Mouse (Mus musculus) cerebellum, adult 11-12 months (tissue): Measurements from ENCODE around the gene Szrd1.

Experiments used
- DNase-seq: peaks from one replicate; pipeline ENCODE4 v3.0.0; 2022

Gene Szrd1

DNA sequence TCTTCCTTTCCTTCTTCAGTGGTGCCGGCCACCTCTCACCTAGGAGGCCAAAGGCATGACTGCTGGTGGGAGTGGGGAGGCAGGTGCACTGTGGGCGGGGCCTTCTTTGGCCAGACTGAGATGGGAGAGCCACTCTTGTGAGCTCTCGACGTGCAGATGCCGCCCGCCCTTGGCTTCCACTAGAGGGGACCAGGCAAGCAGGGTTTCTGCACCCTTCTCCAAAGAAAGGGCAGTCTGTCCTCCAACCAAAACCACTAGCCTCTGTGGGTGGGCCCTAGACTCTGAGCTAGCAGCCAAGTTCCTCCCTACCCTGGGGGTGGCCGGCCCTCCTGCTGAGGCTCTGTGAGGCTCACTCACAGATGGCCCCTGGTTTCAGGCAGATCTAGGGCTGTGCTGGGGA lies 25.7 kb downstream of the Szrd1 start:
- DNase-seq, result no peak

DNA sequence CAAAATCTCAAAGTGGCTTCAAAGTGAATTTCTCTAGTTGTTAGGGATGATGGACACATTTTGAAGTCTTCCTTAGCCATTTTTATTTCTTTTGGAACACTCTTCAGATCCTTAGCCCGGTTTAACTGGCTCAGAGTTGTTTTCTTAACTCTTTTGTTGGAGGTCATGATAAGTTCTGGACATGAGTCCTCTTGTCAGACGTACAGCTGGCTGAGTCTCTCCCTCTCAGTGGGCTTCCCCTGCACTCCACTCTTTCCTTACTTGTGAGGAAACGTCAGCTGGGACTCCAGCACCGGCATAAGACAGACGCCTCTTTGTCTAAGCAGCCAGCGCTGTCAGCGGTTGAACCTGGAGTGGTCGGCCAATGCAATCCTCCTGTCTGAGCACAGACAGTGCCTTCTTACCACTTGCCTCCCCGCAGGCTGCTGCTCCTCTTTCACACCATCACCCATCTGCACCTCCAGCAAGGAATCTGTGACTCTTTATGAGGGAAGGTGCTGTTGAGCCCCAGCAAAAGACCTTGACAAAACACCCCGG lies 31.3 kb downstream of the Szrd1 start:
- no peak for DNase-seq

DNA sequence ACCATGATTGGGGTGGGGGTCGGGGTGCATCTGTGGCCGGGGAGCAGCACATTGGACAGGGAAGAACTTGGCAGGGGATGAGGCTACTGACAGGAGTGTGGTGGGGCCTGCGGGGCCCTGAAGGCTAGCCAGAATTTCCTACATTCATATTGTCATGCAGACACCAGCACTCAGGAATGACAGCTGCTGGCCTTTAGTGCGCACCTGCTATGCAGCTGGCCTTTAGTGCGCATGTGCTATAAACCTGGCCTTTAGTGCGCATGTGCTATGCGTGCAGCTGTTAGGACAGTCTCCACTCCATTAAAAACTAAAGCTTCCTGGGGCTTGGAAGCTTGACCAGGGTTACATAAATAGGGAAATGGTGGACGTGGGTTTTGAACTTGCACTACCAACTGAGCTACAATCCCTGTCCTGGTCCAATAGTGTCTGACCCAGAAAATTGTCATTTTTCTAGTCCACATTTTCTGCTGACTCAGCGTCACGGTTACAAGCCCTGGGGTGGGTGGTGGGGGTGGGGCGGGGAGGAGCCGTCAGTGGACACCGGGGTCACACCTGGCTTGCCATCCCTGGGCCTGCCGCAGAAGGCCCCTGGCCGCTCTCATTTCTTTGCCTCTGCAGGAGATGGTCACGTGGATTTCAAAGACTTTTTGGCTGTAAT lies 32.9 kb downstream of the Szrd1 start:
- DNase-seq, result no peak

DNA sequence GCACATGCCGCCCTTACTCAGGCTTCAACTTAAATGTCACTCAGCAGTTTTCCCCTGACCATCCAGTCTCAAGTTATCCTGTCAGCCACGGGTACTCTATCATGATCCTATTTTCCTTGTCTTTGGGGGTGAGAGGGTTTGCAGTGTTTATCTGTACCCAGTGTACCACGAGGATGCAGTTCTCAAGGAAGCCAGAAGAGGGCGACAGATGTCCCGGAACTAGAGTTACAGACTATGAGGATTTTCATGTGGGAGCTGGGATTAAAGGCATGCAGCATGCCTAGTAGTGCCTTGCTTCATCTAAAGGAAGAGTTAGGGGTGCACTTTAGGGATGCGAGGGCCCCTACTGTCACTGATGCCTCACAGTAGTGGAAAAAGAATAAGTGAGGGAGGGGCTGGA lies 37.7 kb downstream of the Szrd1 start:
- DNase-seq, result no peak

DNA sequence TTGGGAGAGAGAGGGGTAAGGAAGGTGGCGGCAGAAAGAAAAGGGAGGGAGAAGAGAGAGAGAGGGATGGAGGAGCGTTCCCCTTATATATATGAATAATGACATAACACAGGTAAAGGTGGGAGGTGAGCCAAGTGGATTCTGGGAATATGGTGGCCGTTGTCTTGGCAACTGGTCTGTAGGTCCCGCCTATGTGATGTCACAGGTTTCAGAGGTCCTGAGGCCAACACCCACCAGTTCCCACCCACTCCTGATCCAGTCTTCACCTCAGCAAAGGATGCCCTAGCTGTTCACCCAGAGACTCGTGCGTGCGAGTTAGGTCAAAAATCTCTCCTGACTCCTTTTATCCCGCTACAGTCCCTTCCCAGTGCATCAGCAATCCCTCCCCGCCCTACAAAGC lies 38.3 kb downstream of the Szrd1 start:
- DNase-seq, result no peak

DNA sequence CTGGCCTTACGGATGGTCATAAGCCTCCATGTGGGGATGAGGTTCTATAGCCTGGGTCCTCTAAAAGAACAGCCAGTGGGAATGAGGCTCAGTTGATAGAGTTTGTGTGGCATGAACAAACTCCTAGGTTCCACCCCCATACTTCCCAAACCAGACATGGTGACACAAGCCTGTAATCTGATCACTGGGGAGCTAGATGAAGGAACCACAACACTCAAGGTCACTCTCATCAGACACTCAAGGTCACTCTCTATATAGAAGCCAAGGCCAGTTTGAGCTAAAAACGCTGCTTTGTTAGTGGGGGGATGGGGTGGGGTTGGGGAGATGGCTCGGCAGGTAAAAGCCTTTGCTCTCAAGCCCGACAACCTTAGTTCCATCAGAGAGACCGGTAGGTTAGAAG lies 39.6 kb downstream of the Szrd1 start:
- DNase-seq, result no peak

DNA sequence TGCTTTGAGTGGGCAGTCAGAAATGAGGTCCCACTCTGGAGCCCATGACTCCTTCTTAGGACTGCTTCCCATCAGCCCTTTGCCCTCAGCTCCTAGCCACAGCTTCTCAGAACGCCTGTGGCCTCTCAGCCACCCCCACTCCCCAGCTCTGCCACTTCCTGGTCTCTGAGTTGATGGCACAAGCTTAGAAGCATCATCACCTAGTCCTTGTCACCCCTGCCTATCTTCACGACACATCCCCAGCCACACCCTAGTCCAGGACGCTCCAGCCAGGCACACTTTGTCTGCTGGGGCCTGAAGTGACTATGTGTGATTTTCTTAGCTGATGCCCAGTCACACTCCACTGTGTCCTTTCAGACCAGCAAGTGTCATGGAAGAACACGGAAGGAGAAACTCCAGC lies 40.6 kb downstream of the Szrd1 start:
- DNase-seq, result no peak

DNA sequence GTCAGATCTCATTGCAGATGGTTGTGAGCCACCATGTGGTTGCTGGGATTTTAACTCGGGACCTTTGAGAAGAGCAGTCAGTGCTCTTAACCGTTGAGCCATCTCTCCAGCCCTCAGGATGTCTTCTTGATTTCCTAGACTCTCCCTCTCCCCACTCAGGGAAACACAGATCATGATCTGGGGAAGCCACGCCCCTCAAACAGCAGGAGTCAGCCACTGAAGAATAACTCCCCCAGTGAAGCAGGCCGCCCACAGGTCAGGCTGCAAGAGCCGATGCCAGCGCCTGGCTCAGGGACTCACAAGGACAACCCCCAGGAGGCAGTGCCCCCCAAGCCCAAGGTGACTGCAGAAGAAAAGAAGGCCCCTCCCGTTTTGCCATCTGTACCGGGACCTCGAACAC lies 42.9 kb downstream of the Szrd1 start:
- DNase-seq, result no peak

DNA sequence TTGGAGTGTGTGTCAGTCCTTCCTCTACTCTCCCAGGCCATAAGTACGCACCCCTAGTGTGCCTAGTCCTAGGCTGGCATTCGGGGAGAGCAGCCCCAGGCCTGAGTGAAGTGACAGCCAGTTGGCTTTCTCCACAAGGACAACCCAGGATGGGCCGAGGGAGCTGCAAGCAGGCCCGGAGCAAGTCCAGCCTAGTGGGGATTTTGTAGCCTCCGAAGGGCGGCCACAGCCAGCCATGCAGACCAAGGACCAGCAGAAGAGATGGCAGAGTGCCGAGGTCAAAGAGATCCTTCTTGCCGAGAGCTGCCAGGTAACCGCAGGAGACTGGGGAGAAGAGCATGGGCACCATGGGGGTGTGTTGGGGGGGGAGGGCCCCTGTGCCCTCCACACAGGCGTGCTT lies 44.6 kb downstream of the Szrd1 start:
- no peak for DNase-seq

DNA sequence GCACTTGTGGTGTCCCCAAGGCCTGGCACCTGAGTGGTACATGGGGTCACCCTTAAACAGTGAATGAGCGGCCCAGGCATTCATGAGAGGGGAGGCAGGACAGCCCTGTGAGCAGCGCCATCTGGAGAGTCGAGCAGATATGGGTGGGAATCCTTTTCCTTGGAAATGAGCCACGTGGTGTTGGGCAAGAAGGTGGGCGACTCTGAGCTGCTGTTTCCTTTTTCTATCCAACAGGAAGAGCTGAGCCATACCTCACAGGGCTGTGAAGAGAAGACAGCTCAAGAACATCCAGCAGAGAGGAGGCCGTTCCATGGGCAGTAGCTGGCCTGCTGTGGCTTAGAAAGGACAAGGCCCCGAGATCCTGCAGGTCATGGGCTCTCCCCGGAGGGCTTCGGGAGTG lies 50.9 kb downstream of the Szrd1 start:
- DNase-seq, result no peak

DNA sequence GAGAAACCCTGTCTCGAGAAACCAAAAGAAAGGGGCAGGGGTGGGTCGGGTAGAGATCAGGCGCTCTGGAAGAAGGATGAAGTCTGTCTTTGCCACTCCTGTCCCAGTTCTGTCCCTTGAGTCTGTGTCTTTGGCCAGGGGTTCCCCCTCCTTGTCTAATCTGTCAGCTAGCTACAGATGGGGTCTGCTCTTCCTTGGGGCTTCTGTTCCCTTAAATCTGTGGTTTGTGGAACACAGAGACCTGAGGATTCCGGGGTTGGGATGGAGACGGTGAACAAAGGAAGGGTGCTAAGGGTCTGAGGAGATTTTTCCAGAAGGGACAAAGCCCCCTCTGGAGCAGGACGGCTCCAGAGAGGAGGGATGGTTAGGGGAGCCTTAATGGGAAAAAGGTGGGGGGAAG lies 51.5 kb downstream of the Szrd1 start, which contains the start of gene Spata21:
Gene Spata21, plus strand, starts transcription at position 301 of the 400 bp plus-strand sequence.
- DNase-seq, result no peak

DNA sequence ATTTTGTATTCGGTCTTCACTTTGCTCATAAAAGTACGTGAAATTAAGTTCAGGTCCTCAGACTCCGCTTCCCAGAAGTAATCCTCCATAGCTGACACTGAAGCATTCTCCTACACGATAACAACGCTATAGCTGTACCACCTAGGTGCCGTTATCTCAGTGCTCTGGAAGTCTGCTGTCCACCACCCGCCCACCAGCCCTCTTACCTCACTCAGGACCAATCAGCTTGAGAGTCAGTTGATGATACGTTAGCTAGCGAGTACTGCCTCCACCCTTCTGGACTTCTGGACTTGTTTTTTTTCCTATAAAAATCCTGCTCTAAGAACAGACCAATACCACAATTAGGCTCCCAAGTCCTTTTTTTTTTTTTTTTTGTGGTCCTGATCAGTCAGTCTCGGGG lies 52.7 kb downstream of the Szrd1 start:
- DNase-seq, result no peak

DNA sequence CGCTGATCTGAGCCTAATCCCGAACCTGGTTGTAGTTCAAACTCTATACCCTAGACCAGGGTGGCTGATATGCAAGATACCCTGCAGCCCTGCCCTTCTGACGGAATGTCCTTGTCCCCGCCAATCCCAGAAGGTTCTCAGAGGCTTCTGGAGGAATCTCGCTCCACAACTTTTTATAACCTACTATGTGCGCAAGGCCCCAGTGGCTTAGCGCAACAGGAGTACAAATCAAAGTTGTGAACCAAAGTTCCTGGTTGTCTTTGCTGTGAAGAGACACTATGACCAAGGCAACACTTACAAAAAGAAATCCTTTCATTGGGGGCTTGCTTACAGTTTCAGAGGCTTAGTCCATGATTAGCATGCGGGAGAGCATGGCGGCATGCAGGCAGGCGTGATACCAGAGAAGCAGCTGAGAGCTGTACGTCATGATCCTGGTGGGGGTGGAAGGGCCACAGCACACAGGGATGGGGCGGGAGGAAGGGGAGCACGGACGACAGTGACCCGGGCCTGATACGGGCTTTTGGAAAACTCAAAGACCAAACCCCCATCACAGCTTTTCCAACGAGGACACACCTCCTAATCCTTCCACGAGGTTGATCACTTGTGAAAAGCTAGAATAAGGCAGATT lies 61.0 kb downstream of the Szrd1 start:
- DNase-seq, result peak; percentile 49

DNA sequence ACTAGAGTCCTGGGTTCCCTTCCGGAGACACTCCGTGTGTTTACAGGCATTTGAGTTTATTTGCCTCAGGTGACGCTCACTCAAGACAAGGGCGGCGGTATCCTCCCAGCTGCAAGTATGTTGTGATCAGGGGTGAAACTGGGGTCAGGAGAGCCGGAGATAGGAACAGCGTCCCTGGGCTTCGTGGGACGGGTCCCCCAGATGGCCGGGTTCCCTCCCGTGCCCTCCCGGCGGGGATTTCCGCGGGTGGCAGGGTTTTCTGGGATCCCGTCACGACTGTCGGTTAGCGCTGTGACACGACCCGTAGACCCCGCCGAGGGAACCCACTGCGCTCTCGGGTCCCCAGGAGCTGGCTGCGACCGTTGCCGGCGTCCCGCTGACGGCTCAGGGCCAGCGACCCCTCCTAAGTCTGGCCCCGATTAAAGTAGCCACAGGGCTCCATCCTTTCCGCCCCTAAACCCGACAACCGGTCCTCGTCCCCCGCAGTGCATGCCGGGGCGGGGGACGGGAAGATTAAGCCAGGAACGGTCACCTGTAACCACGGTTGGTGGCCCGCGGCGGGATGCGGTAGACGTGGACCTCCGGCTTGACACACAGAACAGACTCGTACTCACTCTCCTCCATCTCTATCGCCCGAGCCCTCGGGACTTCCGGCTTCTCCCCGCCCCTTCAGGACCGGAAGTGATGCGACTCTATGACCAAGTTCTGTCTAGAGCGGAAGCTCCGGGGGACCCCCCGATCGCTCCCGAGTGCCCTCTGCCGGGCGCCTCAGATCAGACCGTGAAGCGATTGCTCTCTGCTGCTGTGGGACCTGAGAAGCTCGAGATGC lies 61.7 kb downstream of the Szrd1 start, which contains the start of gene Necap2:
Gene Necap2, minus strand, starts transcription at position 677 of the 829 bp plus-strand sequence.
- DNase-seq, result peak; percentile 94

DNA sequence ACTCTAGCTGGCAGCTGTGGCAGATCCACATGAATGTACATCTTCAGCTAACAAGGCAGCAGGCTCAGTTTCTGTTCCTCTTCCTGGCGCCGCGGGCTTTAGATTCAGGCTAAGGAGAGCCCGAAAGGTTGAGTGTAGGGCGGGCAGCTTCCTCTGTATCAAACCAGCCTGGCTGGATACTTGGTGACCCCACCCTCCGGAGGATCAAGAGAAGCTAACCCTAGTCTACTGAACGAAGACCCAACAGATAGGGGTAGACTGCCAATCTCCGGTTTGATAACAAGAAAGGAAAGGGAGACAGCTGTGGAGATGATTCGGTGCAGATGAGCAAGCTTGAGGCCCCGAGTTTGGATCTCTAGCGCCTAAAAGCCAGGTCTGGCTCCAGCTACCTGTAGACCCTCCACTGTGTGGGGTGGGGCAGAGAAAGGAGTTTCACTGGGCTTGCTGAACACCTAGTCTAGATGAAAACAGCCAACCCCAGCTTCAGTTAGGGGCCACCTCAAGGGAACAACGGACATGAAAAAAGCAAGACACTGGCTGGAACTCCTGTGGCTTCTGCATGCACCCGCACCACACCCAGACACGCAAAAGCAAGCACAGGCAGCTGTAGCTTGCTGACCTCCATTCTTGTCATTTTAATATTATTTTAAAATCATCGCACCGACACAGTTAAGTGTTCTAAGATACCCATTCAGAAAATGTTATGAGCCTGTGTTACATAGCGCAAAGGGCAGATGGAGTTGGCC lies 62.6 kb downstream of the Szrd1 start:
- DNase-seq, result peak; percentile 22

DNA sequence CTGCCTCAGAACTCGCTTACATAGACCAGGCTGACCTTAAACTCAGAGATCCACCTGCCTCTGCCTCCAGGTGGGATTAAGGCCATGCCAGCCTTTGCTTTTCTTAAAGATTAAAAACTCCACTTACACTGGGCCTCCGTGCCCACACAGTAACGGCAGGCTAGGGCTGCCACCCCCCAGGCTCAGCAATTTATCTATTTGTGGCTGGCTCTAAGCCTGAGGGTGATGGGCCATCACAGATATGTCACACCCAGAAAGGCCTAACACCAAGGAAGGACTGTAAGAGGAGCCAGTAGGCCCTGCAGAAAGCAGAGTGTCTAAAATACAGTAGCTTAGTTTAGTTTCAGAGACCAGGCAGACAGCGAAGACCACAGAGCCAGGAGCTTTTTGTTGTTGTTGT lies 65.5 kb downstream of the Szrd1 start:
- no peak for DNase-seq

DNA sequence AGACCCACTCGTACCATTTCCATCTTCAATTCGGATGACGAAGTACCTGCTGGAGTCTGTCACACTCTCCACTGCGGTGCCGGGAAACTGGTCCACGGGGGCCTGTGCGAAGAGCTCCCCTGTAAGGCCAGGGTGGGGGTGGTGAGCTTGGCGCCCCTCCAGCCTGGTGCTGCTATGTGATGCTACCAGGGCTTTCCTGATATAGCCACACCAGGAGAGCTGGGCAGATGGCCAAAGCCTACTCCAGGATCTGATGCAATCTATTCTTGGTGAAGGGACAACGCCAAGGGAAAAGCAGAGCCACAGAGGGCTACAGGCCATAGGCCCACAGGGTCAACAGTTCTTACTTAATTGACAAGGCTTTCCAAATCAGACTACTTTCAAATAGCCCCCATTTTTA lies 65.9 kb downstream of the Szrd1 start:
- DNase-seq, result peak; percentile 64

DNA sequence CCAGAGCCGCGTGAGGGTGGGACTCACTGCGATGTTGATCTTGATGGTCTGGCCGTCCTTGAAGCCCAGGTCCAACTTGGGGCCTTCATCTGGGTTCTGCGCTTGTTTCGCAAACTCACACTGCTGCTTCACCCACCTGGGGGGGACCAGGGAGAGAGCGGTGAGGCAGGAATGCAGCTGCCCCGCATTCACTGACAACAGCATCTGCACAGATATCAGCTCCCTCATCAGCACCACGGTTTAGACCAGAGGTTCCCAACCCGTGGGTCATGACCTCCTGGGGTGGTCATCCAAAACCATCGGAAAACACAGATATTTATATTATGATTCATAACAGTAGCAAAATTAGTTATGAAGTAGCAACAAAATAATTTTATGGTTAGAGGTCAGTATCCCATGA lies 67.1 kb downstream of the Szrd1 start:
- peak; percentile 22 for DNase-seq

DNA sequence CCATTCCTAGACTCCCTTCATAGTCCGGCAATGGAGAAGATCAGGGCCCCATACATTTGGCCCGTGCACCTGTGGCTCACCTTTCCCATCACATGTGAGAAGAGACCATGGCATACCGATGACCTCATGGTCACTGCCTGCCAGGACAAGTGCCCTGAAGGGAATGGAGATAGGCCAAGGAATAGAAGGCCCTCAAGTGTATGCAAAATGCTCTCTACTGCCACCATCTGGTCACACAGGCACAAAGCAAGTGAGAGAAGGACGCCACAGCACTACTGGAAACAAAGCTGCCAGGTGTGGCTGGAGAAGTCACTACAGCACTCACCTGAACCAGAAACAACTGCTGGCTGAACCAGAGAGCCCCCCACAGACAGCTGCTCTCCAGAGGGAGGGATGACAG lies 69.8 kb downstream of the Szrd1 start:
- DNase-seq, result peak; percentile 79

DNA sequence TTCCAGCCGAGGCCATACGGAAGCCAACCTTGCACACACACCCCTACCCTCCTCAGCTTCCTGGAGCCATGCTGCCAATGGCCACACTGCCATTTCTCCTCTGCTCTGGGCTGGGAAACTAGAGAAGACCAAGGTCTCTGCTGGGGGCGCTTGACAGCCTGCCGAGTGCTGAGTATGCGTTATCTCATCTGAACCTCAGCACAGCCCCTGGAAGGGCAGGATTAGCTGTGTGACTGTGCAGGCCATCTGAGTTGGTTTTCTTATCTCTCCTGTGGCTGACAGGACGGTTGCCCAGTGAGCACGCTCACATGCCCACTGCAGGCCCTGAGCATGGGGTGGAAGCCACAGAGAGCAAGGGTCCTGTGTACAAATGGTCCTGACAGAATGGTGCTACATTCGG lies 70.9 kb downstream of the Szrd1 start:
- DNase-seq, result no peak

DNA sequence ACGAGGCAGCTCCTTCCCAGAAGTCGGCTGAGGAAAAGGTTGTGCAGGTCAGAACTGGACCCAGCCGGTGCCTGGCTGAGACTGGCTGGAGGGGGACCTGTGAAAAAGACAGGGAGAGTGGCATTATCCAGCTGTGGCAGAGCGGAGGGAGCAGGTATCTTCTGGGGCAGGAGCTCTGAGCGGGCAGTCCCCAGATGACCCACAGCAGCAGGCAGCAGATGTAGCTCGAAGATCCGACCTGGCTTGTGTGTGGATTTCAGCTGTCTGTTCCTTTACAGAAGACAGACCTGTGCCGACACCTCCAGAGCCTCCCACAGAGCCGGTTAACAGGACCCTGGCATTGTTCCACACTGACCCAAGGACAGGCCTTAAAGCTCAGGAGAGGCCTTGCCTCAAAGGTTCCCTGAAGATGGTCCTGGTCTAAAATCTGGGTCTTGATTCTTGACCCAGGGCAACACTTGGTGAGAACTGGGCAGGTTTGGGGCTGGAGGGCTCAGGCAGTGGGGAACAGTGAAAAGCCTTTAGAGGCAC lies 72.0 kb downstream of the Szrd1 start:
- DNase-seq, result no peak

DNA sequence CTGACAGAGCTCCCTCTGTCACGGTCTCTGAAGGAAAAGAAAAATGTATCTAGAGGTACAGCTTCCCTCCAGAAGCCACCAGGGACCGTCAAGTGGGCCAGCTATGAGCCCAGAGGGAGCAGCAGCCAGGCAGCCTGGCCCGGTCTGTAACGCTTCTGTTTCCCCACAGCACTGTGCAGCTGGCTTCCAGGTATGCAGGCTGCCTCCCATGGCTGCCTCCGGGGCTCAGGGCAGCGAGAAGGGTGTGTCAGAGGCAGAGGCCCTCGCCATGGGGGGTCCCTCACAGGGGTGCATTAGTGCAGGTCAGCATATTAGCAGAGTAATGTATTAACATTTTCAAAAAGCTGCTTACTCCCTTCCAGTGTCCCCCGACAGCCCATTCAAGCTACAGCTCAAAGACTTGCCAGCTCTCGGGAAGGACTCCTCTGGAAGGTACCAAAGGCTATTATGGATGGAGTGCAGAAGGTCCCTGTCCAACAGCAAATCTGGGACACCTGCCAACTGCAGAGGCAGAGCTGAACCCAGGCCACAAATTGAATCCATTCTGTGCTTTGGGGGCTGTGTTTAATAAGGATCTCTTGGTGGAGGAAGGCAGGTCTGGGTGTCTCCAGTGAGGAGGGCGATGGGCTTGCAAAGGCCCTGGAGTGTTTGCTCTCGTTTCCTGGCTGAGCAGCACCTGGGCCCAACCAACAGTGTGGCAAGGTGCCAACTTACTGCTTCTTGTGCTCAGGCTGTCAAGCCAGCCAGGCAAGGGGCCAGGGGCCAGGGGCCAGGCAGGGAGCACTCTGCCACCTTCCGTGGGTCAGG lies 72.7 kb downstream of the Szrd1 start:
- peak; percentile 84 for DNase-seq
